Mouse (Mus musculus) bone marrow macrophage, adult 2 months (primary cell): Measurements from ENCODE around the gene Olfr370.

Experiments
- CTCF ChIP-seq: IDR thresholded peaks from 2 replicates; pipeline ENCODE4 v1.5.1; 2012; ENCODE audit warnings: low read depth, mild to moderate bottlenecking, low read length, moderate library complexity
- POLR2A ChIP-seq: IDR thresholded peaks from 2 replicates; pipeline ENCODE4 v1.6.1; 2012; ENCODE audit warnings: mild to moderate bottlenecking, low read depth, low read length, borderline replicate concordance

DNA sequence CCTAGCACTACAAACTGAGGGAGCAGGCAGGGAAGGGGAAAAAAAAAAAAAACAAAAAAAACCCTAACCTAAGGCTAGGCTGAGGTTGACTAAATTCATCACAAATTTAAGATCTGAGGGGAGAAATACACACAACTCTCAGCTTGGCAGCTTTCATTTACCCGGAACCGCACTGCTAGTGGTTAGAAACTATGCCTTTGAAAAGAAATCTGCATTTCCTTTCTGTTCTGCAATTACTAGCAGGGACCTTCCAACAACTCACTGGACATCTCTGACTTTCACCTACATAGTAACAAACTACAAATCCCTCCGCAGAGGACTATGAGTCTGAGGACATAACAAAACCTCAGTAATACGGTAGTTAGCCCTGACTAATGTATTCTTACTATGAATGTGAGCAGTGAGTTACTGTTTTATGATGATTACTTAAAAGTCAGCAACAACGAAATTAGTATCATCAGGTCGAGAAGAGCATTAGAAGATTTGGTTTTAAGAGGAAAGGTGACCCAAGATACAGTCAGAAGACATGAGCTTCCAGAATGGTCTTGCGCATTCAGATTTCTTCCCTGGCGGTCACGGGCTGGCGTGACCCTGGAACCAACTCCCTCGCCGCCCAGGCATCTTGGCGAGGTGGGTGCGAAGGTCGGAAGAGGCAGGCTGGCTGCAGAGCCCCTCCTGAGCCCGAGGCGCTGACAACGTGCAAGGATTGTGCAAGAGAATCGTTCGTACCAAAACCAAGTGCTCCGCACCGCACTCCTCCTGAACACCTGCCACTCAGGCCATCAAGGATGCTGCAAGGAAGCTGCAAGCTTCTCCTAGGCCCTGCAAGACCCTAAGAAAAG, 58.0 kb downstream of the Olfr370 start:
- TF ChIP-seq POLR2A (no peak), CTCF (no peak)
